Mouse (Mus musculus): ENCODE data around the gene Rbm8a.

GRCm38 (mm10) chr3:96671519-96671918, 41.8 kb downstream of the Rbm8a start:
- TF ChIP-seq CTCF (IDR thresholded peaks at IDR 0.05; ENCODE audit: extremely low read depth, insufficient read length, insufficient replicate concordance, low read depth, low read length), result no peak
- TF ChIP-seq POLR2A (IDR thresholded peaks at IDR 0.05; ENCODE audit: low read depth, low read length), result no peak

Data from small intestine, adult 2 months (tissue).